Mouse (Mus musculus) common myeloid progenitor, adult 5-6 weeks (primary cell): ENCODE measurements at regions not wholly inside any gene's neighbourhood (a gene's known extent, or its start where the extent isn't known, plus 50 kb on each side); places are given as distances from the start of the nearest gene placed in this dataset.
"Not testable (repeated sequence)": the region's sequence is repeated elsewhere in the genome, so short reads cannot be mapped to it uniquely, and the experiment has no call there.

Source experiments
- ATAC-seq: replicated peaks from 2 replicates; pipeline ENCODE4 v1.8.0; 2016; ENCODE audit warnings: low read depth, mild to moderate bottlenecking, moderate TSS enrichment, inconsistent platforms; ENCODE audit not compliant: poor library complexity, severe bottlenecking

DNA sequence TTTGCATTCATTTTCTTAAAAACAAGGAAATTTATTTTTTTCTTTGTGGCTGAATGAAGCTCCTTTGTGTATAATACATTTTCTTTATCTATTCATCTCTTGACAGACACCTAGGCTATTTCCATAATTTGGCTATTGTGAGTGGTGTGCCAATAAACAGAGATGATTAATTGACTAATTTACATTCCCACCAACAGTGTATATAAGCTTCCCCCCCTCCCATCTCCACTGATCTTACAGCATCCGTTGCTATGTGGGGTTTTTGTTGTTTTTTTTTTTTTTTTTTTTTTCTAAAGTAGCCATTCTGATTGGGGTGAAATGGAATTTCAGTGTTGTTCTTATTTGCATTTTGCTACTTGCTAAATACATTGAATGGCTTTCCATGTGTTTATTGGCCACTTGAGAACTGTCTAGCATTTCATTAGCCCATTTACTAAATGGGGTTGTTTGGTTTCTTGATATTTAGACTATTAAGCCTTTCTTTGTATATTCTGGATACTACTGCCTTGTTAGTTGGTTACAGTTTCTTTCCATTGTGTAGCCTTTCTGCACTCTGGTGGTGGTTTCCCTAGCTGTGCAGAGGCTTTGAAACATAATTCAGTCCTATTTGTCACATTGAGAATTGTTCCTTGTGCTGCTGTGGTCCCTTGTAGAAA is 153.8 kb upstream of the Mad2l1 start:
- ATAC-seq: no peak

GRCm38 (mm10) chr6:66382347-66383010 is 152.7 kb upstream of the Mad2l1 start:
- ATAC-seq: peak; percentile 56

- ATAC-seq: peak; percentile 69
Observed at GRCm38 (mm10) chr6:66395147-66395546, 140.0 kb upstream of the Mad2l1 start.

GRCm38 (mm10) chr6:66397411-66397810 is 137.8 kb upstream of the Mad2l1 start:
- no peak for ATAC-seq

GRCm38 (mm10) chr6:66398674-66399073 is 136.5 kb upstream of the Mad2l1 start:
- peak; percentile 54; the same call in 1 of the 2 replicates for ATAC-seq

DNA sequence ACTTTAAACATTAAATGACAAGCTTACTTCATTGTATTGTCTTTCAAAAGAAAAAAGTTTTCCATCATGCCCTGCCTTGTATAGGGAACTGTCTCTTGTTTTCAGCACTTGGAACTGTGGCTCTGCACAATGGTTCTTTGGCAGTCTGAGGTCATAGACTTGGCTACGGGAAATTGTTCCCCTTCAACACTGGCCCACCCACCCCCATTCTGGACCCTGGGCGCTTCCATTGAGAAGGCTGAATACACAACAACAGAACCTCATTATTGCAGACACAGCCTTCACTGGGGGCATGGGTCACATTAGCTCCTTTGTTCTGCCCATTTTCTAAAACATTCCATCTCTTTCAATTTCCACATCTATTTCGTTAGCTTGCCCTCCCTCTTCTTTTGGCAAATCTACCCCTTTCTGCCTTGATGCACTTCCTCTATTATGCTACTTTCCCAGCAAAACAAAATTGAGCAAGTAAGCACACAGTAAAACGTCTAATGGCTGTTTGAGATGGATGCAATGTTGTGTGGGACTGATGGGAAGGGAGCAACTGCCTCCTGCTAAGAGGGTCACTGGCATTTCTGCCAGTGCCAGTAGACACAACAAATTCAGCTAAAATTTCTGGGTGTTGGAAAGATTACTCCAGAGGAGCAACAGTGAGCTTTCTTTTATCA is 136.0 kb upstream of the Mad2l1 start:
- no peak for ATAC-seq

DNA sequence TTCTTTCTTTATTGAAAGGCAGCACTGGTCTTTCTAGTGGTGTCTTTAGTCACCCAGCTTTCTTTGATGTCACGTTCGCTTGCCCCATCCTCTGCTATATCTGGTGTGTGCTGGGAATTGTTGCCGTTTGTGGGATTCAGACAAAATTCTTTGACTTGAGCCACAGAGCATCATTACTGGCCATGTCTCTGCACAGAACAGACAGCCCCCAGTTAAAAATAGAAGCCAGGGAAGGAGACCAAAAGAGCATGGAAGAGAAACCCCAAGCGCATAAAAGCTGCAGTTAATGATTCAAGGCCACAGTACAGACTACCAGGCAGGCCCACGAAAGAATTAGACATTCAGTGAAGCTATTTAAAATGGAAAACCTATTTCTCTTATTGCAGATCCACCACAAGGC is 133.7 kb upstream of the Mad2l1 start:
- ATAC-seq: no peak

DNA sequence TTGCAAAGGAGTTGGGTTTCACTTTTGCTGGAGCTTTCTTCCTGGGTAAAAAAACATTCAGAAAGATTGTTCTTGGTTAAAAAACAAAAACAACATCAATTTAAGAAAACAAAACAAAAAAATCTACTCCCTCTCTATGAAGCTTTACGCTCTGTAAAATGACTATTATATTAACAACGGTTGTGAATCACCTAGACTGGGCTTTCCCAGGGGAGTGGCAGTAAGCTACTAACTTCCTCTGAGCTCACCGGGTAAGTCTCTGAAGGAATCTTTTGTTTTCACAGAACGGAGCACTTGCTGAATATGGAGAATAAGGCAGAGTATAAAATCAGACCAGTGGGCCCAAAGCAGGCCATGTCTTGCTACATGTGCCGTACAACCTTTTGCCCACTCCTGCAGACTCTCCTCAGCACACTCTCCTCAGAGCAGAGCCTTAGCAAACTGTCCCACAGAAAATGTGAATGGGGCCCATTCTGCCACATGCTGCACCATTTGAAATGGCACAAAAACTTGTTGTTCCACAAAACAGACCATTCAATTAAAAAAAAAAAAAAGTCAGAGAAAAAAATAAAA is 133.2 kb upstream of the Mad2l1 start:
- no peak for ATAC-seq

GRCm38 (mm10) chr6:66414822-66415221 is 120.4 kb upstream of the Mad2l1 start:
- peak; percentile 52; the same call in 1 of the 2 replicates for ATAC-seq

GRCm38 (mm10) chr6:66419452-66420041 is 115.6 kb upstream of the Mad2l1 start:
- no peak for ATAC-seq

DNA sequence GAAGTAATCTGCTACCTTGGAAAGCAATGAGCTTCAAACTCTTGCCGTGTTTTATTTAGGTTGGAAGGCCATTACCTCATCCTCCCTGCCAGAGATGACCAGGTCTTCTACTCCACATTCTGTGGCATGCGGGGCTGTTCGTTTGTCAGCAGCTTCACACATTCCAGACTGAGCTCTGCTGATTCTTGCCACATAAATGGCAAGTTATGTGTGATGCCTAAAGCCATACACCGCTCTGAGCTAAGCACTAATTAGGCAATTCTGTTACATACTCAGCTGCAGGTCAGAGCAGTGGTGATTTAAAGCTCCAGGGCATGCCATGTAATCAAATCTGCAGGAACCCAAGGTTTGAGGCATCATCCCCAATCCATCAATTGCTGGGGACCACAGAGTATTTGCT is 106.8 kb upstream of the Mad2l1 start:
- ATAC-seq: no peak

DNA sequence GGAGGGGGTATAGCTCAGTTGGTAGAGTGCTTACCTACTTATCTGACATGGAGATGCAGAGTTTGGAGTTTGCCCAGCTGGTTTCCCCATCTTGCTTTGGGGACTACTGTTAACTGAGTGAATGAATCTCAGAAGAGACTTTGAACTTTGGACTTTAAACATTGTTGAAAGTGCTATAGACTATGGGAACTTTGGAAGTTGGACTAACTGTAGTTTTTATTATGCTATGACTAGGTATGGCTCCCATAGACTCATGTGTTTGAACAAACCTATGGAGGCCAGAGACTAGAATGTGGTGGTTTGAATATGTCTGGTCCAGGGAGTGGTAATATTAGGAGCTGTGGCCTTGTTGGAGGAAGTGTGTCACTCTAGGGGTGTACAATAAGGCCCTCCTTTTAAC is 84.8 kb upstream of the Mad2l1 start:
- ATAC-seq: not testable (repeated sequence)

- ATAC-seq: no peak
Observed at GRCm38 (mm10) chr6:66458172-66458571, 77.0 kb upstream of the Mad2l1 start.

GRCm38 (mm10) chr6:66464540-66464939 is 70.7 kb upstream of the Mad2l1 start:
- ATAC-seq: no peak

DNA sequence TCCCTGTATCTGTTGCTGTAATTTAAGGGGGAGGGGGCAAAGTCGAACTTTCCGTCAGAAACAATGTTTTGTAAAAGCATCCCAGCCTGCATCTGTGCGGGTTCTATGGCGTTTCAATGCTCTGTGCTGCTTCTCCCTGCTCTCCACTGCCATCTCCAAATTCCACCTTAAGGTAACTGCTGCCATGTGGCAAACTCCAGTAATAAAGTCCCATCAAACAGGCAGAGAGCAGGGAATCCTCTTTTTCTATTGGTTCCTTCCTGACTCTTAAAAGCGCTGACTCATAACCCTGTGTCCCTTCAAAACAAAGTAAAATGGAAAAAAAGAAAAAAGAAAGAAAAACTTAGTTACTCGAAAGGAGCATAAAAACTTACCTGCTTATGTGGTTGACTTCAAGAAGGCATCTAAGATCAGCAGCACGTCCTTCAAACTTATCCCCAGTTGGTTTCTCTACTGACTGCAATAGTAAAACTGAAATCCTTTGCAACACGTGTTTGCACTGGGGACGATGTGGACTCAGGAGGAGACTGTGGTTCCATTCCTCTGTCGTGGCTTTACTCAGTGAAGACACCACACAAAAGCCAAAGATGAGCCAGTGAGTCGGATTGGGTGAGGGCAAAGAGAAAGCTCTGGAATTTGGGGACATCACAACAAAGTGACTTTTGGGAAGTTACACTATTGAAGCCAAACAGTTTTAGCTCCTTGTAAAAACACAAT is 69.9 kb upstream of the Mad2l1 start:
- ATAC-seq: 0 out of 2 replicates have a peak, but pooled peaks have one; percentile 50

DNA sequence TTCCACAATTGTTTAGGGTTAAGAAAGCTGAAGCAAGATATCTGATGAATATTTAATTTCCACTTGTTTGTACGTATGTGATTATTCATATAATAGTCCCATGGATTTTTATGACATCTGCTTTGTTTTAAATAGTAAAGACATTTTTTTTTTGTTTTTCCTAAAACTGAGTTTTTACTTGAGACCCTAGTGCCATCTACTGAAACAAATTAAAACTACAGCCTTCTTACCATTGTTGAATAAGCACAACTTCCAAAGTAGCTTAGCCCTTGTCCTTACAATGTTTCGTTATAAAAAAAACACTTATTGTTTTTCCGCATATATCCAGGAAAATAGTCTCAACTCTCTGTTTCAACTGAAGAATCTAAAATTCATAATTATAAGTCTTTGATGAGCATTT is 68.4 kb upstream of the Mad2l1 start:
- ATAC-seq: peak; percentile 73

DNA sequence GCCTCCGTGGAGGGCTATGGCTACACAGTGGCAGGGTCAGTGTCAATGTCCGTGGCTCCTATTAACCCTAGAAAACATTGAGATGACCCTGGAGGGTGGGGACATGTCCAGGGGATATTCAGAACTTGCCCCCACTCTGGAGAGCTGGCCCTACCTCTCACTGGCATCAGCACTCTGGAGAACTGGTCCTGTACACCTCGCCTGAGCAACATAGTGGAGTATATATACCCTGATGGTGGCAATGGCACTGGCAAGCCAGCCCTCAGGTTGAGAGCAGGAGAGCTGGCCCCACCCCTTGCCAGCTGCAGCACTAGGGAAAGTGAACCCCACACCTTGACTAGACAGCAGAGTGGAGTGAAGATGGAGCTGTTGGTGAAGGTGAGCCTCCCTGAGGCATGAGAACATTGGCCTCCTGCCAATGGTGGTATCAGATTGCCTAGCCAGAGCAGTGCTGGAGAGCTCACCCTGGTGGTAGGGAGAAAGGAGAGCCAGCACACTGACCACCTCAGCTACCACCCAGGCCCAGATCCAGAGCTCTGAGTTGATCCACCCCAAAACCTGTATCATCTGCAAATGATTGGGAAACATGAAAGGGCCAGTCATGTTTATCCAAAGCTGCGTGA is 64.5 kb upstream of the Mad2l1 start:
- no peak for ATAC-seq

GRCm38 (mm10) chr6:66471786-66472185 is 63.4 kb upstream of the Mad2l1 start:
- no peak for ATAC-seq

DNA sequence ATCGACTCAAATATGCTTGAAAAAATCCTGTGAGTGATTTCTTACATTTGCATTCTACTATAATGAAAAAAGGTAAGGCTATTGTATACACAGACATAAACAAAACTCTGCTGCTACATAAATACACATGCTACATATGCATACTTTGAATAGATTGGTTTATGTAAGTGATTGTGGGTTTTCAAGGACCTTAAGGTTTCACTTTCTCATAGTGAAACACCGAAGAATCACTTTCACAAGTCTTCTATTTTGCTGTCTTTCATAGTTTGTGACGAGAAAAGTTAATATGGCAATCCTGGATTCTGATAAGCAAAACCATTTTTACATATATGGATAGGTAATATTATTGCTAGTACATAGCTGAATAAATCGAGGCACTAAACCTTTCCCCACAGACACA is 62.5 kb upstream of the Mad2l1 start:
- no peak for ATAC-seq

DNA sequence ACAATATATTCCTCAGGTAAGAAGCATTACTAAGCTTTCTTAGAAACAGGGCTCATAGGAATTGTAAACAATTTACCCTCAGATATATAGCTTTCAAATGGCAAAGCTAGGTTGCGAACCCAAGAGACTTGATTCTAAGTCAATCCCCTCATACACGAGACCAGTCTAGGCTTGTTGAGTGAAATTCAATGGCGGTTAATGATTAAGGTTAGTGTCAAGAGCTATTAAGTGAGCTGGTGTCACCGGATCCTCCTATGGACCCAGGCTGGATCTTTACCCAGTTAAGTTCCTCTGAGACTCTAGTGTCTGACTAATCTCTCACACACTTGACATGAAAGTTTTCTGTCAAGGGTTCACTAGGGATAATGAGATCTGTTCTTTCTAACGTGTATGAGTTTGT is 57.6 kb upstream of the Mad2l1 start:
- ATAC-seq: no peak
